Comparison of ENCODE assay signal across 16 mouse cellular contexts in genomic region chr2:120158846-120159245, GRCm38 (mm10). TPM values are rescaled to one million over a fixed set of nuclear protein-coding genes. Genes with fewer than 3 reads are reported as not detected.
A peak's percentile ranks its signal among the peaks of the same experiment; 100 is the strongest.
DNase-seq lines count a peak whose midpoint lies in the region; ATAC-seq lines count a peak whose summit lies in the region.
"Had no signal": no experiment of that assay in that cellular context is flagged by ENCODE, and none has a peak within 500 bp of the region (broad histone marks: within the 10 kb centered on the region; RNA-seq: fewer than 3 reads in every experiment).

No protein-coding gene starts in this region.

- peaks cover 6% of the 10 kb centered on the region; the same call in 1 of the 2 replicates for H3K27me3 ChIP-seq in hindbrain, embryonic 10.5 days (ENCODE audit: insufficient read depth, poor library complexity, severe bottlenecking)
- H3K27me3 ChIP-seq in hindbrain, embryonic 12.5 days: peaks cover 7% of the 10 kb centered on the region
- H3K27me3 ChIP-seq: neural tube, embryonic 13.5 days had no signal

- no peaks in the 10 kb centered on the region for H3K36me3 ChIP-seq in macrophage (ENCODE audit: inconsistent target)
- no peaks in the 10 kb centered on the region for H3K36me3 ChIP-seq in hindbrain, embryonic 10.5 days
- H3K36me3 ChIP-seq in hindbrain, embryonic 12.5 days: no peaks in the 10 kb centered on the region
- H3K36me3 ChIP-seq: forebrain, embryonic 12.5 days; G1E; neural tube, embryonic 13.5 days had no signal

- peaks cover 14% of the 10 kb centered on the region for H3K79me2 ChIP-seq in macrophage (ENCODE audit: inconsistent target)

- peak; percentile 9 to 58 for DNase-seq in heart, adult 18-20 months
- DNase-seq in heart, adult 9 months (ENCODE audit: low spot score in 2 of 2): no peak
- DNase-seq in A20 (ENCODE audit: low read depth, low spot score): peak; percentile 43
- peak; percentile 24 for DNase-seq in fibroblast of lung, adult 2 months (ENCODE audit: low read depth)
- DNase-seq in hindbrain, embryonic 10.5 days (ENCODE audit: low spot score): no peak
- DNase-seq in urinary bladder, postnatal 14 days (ENCODE audit: low spot score): no peak
- DNase-seq: adrenal gland, postnatal 10 days; cerebellum, postnatal 25 days; right cerebral cortex, postnatal 25 days had no signal

- ATAC-seq in hindbrain, embryonic 12.5 days (ENCODE audit: low FRiP score): no peak
- ATAC-seq: intestine, embryonic 16.5 days had no signal

- no peaks in the 10 kb centered on the region for H3K9me3 ChIP-seq in hindbrain, embryonic 10.5 days
- H3K9me3 ChIP-seq in hindbrain, embryonic 12.5 days (replicated peaks): no peaks in the 10 kb centered on the region
- H3K9me3 ChIP-seq: forebrain, embryonic 12.5 days; G1E; neural tube, embryonic 13.5 days had no signal

- H3K4me2 ChIP-seq in hindbrain, embryonic 12.5 days (replicated peaks): no peak overlapping the region
- H3K4me2 ChIP-seq: forebrain, embryonic 12.5 days; heart, embryonic 11.5 days; neural tube, embryonic 13.5 days had no signal

- peaks cover 11% of the 10 kb centered on the region for H3K4me1 ChIP-seq in hindbrain, embryonic 10.5 days (replicated peaks)
- peaks cover 1% of the 10 kb centered on the region for H3K4me1 ChIP-seq in hindbrain, embryonic 12.5 days

- H3K9ac ChIP-seq in hindbrain, embryonic 12.5 days: no peak overlapping the region
- H3K9ac ChIP-seq: forebrain, embryonic 12.5 days; neural tube, embryonic 13.5 days had no signal

- H3K4me3 ChIP-seq in macrophage (ENCODE audit: inconsistent target): no peak overlapping the region
- H3K4me3 ChIP-seq in hindbrain, embryonic 10.5 days: no peak overlapping the region
- no peak overlapping the region for H3K4me3 ChIP-seq in hindbrain, embryonic 12.5 days
- H3K4me3 ChIP-seq: forebrain, embryonic 12.5 days; neural tube, embryonic 13.5 days had no signal

- WGBS in macrophage (ENCODE audit: missing documents): 0% methylated on average over 1 of the region's 1 CpGs
- 47% methylated on average over 1 of the region's 1 CpGs for WGBS in hindbrain, embryonic 10.5 days
- 42% methylated on average over 1 of the region's 1 CpGs for WGBS in hindbrain, embryonic 12.5 days

- peak overlapping the region; percentile 99 for H3K27ac ChIP-seq in macrophage
- no peak overlapping the region for H3K27ac ChIP-seq in hindbrain, embryonic 10.5 days
- no peak overlapping the region for H3K27ac ChIP-seq in hindbrain, embryonic 12.5 days
- H3K27ac ChIP-seq: forebrain, embryonic 12.5 days; neural tube, embryonic 13.5 days had no signal

RNA-seq across cellular contexts. Expression of gene Ehd4, which starts 4.4 kb away (rescaled TPM):
- 100 to 1,000 TPM; 382 to 400 TPM for total RNA-seq in heart, adult 18-20 months (2021)
- 100 to 1,000 TPM in 13 of 26 experiments, 10 to 100 TPM in 13; 30.2 to 195 (median 102) TPM for total RNA-seq in macrophage (2018; cell fraction: chromatin; rRNA removed)
- total RNA-seq in macrophage (2018; cell fraction: cytosol; rRNA removed): 100 to 1,000 TPM; 274 to 430 (median 371) TPM
- total RNA-seq in macrophage (2018; cell fraction: nucleus; rRNA removed): 100 to 1,000 TPM in 25 of 26 experiments, 10 to 100 TPM in 1; 98.0 to 295 (median 201) TPM
- polyA plus RNA-seq in macrophage (2018): 253 to 336 TPM (median 297 TPM) in 3 replicates
- polyA plus RNA-seq in hindbrain, embryonic 10.5 days (2016; fragmentation: Nextera tagmentation; extraction: Ambion mirVana): 24.8 and 26.5 TPM in 2 replicates
- polyA plus RNA-seq in hindbrain, embryonic 12.5 days (2016; fragmentation: Nextera tagmentation; extraction: Ambion mirVana): 17.2 and 21.8 TPM in 2 replicates

Comparison
In these comparisons a context has a peak if more than half of its experiments do, and no peak if none do; other contexts are left out.
1. DNase-seq: peak in heart, adult 18-20 months (2 of 2), A20 (single experiment) and fibroblast of lung, adult 2 months (single experiment); none in heart, adult 9 months (0 of 2), hindbrain, embryonic 10.5 days (single experiment) and urinary bladder, postnatal 14 days (single experiment).